Mouse (Mus musculus): ENCODE data around the gene Gm49398.
A peak's percentile ranks its signal among the peaks of the same experiment; 100 is the strongest.

Gm49398 gene

GRCm38 (mm10) chr13:61288739-61289138, at the start of gene Gm49398:
Gene Gm49398 (minus strand): TSS chr13:61288839.
- no peak for DNase-seq

GRCm38 (mm10) chr13:61255258-61255657, 33.4 kb downstream of the Gm49398 start, which contains the start of gene Cts8:
Gene Cts8 (minus strand): TSS chr13:61255358.
- DNase-seq = no peak

- DNase-seq = peak; percentile 57
Measured at GRCm38 (mm10) chr13:61241076-61241947, 47.3 kb downstream of the Gm49398 start.

GRCm38 (mm10) chr13:61203310-61203709, 85.3 kb downstream of the Gm49398 start, which contains the start of gene Cts6:
Gene Cts6 (minus strand): TSS chr13:61203410.
- DNase-seq = no peak

Measured in thymus, postnatal 25 days (tissue).